Mouse (Mus musculus) brown adipose tissue, adult 24 weeks (tissue): ENCODE results near the gene Cdk5rap2. TPM values are rescaled to one million over a fixed set of nuclear protein-coding genes. Genes with fewer than 3 reads are reported as not detected.

ENCODE experiments used
- H3K27ac ChIP-seq: fragments of 200-500 bp; replicated peaks from 2 replicates; pipeline ENCODE4 v1.5.1; 2012; ENCODE audit warnings: low read depth, mild to moderate bottlenecking, low read length
- H3K4me1 ChIP-seq: fragments of 200-500 bp; 2 replicates; pipeline ENCODE4 v1.6.1; 2012; ENCODE audit warnings: low read length, mixed read lengths; ENCODE audit not compliant: control insufficient read depth, insufficient read depth, insufficient read length
- H3K4me3 ChIP-seq: fragments of 200-500 bp; 2 replicates; pipeline ENCODE4 v1.5.1; 2012; ENCODE audit warnings: low read depth, mild to moderate bottlenecking, low read length, moderate library complexity; ENCODE audit not compliant: insufficient read depth
- polyA plus RNA-seq: library from polyadenylated mRNA; stranded (reverse); fragments of >200 nt; gene quantifications from 2 replicates; pipeline ENCODE4 v1.2.4, GENCODE M21; 2012; ENCODE audit not compliant: missing spikeins, insufficient read depth, insufficient read length

Cdk5rap2 gene
- polyA plus RNA-seq, 1 experiment: 2.5 TPM

- Histone ChIP-seq H3K4me1 (peaks cover 10% of the 10 kb centered on the region; the same call in 1 of the 2 replicates), H3K27ac (no peak overlapping the region), H3K4me3 (no peak overlapping the region)
Measured at GRCm38 (mm10) chr4:70220277-70221180, 189.7 kb downstream of the Cdk5rap2 start.

- Histone ChIP-seq H3K27ac (no peak overlapping the region), H3K4me1 (peaks cover 10% of the 10 kb centered on the region; the same call in 1 of the 2 replicates), H3K4me3 (no peak overlapping the region)
Measured at GRCm38 (mm10) chr4:70219776-70220175, 190.5 kb downstream of the Cdk5rap2 start.

- Histone ChIP-seq H3K4me1 (no peaks in the 10 kb centered on the region), H3K27ac (no peak overlapping the region)
Measured at GRCm38 (mm10) chr4:70185971-70186370, 224.3 kb downstream of the Cdk5rap2 start.

More at GRCm38 (mm10) chr4:70185971-70186370, 224.3 kb downstream of the Cdk5rap2 start:
- H3K4me3 ChIP-seq: no peak overlapping the region

Other genes starting within 250 kb of the Cdk5rap2 start
- gene Megf9, start 124.6 kb upstream of the Cdk5rap2 start, polyA plus RNA-seq: 23.0 and 26.1 TPM in 2 replicates